Mouse (Mus musculus) midbrain, postnatal 0 days (tissue): ENCODE results near the gene Cbx1. TPM values are rescaled to one million over a fixed set of nuclear protein-coding genes. Genes with fewer than 3 reads are reported as not detected.
"Not testable (repeated sequence)": the region's sequence is repeated elsewhere in the genome, so short reads cannot be mapped to it uniquely, and the experiment has no call there.

Experiments used
- ATAC-seq: fragments of 200-750 bp; cut with Nextera tagmentation; 2 replicates; pipeline ENCODE4 v1.8.0; 2017; ENCODE audit warnings: moderate number of reproducible peaks, mild to moderate bottlenecking, moderate TSS enrichment, moderate library complexity; ENCODE audit not compliant: low FRiP score
- DNase-seq: peaks from one replicate; pipeline ENCODE4 v3.0.0-alpha.2; 2015; ENCODE audit warnings: low spot score
- H3K27ac ChIP-seq: fragments of 300-500 bp; sonication (generic); 2 replicates; pipeline ENCODE4 v1.5.1; 2014; ENCODE audit warnings: low read depth, mild to moderate bottlenecking, low read length, mixed read lengths
- H3K27me3 ChIP-seq: fragments of 300-500 bp; sonication (generic); 2 replicates; pipeline ENCODE4 v1.6.1; 2014; ENCODE audit warnings: low read length, control low read depth, mixed read lengths; ENCODE audit not compliant: insufficient read depth
- H3K36me3 ChIP-seq: fragments of 300-500 bp; sonication (generic); 2 replicates; pipeline ENCODE4 v1.6.1; 2014; ENCODE audit warnings: low read length, control low read depth, mixed read lengths; ENCODE audit not compliant: insufficient read depth
- H3K4me1 ChIP-seq: fragments of 300-500 bp; sonication (generic); 2 replicates; pipeline ENCODE4 v1.6.1; 2014; ENCODE audit warnings: mild to moderate bottlenecking, control low read depth, antibody characterized with exemption, low read length, mixed read lengths; ENCODE audit not compliant: insufficient read depth
- H3K4me2 ChIP-seq: fragments of 300-500 bp; sonication (generic); 2 replicates; pipeline ENCODE4 v1.6.1; 2014; ENCODE audit warnings: low read depth, mild to moderate bottlenecking, low read length, mixed read lengths; ENCODE audit not compliant: poor library complexity, severe bottlenecking
- H3K4me3 ChIP-seq: fragments of 300-500 bp; sonication (generic); 2 replicates; pipeline ENCODE4 v1.5.1; 2014; ENCODE audit warnings: low read depth, mild to moderate bottlenecking, low read length, moderate library complexity
- H3K9ac ChIP-seq: fragments of 300-500 bp; sonication (generic); replicated peaks from 2 replicates; pipeline ENCODE4 v1.6.1; 2014; ENCODE audit warnings: mild to moderate bottlenecking, low read length, moderate library complexity, mixed read lengths; ENCODE audit not compliant: poor library complexity, severe bottlenecking
- H3K9me3 ChIP-seq: fragments of 300-500 bp; sonication (generic); 2 replicates; pipeline ENCODE4 v1.6.1; 2016; ENCODE audit warnings: low read length, control low read depth
- CTCF ChIP-seq: IDR thresholded peaks from 2 replicates; pipeline ENCODE4 v1.5.1; 2016; ENCODE audit warnings: antibody characterized with exemption, mild to moderate bottlenecking
- WGBS: fragments of 180-500 bp; shearing (Covaris S2); extraction: QIAGEN DNeasy Blood & Tissue Kit; methylation state at CpG from one replicate; pipeline ENCODE4 v1.1.7; 2014; 5-methylcytosine and 5-hydroxymethylcytosine counted together
- microRNA counts: library from miRNA; unstranded; fragments of <30 nt; microRNA quantifications from one replicate; lab custom pipeline; 2015
- microRNA-seq: library from miRNA; unstranded; fragments of <30 nt; microRNA quantifications from one replicate; pipeline ENCODE4, GENCODE M21; 2016; ENCODE audit warnings: borderline number of aligned reads
- polyA plus RNA-seq: library from polyadenylated mRNA; unstranded; fragments of >200 nt; fragmentation: Nextera tagmentation; extraction: Ambion mirVana; gene quantifications from 2 replicates; pipeline ENCODE4 v1.2.1, GENCODE M21; 2015
- total RNA-seq: library from RNA; depleted of rRNA; stranded (reverse); fragments of >200 nt; gene quantifications from 2 replicates; pipeline ENCODE4 v1.2.3, GENCODE M21; 2014; rRNA removed

The Cbx1 gene
- total and polyA plus RNA-seq, 2 experiments from 2014 or later = 29.0 to 53.2 TPM

GRCm38 (mm10) chr11:96848694-96849093 lies 59.8 kb downstream of the Cbx1 start:
- Histone ChIP-seq H3K27me3 (peaks cover 16% of the 10 kb centered on the region; the same call in 1 of the 2 replicates), H3K27ac (no peak overlapping the region), H3K9ac (no peak overlapping the region), H3K4me3 (no peak overlapping the region), H3K4me2 (no peak overlapping the region), H3K36me3 (no peaks in the 10 kb centered on the region), H3K4me1 (peaks cover 9% of the 10 kb centered on the region), H3K9me3 (no peaks in the 10 kb centered on the region)
- DNase-seq = no peak
- ATAC-seq = no peak
- WGBS = 66% methylated on average over 9 of the region's 9 CpGs
- no peak for TF ChIP-seq CTCF

GRCm38 (mm10) chr11:96849145-96849544 lies 60.2 kb downstream of the Cbx1 start:
- not testable (repeated sequence) for H3K9ac ChIP-seq, H3K9me3 ChIP-seq, ATAC-seq, H3K4me3 ChIP-seq, H3K27ac ChIP-seq, DNase-seq, H3K4me1 ChIP-seq, H3K4me2 ChIP-seq, H3K36me3 ChIP-seq
- WGBS = 79% methylated on average over 5 of the region's 5 CpGs
- H3K27me3 ChIP-seq = peaks cover 16% of the 10 kb centered on the region; the same call in 1 of the 2 replicates

DNA sequence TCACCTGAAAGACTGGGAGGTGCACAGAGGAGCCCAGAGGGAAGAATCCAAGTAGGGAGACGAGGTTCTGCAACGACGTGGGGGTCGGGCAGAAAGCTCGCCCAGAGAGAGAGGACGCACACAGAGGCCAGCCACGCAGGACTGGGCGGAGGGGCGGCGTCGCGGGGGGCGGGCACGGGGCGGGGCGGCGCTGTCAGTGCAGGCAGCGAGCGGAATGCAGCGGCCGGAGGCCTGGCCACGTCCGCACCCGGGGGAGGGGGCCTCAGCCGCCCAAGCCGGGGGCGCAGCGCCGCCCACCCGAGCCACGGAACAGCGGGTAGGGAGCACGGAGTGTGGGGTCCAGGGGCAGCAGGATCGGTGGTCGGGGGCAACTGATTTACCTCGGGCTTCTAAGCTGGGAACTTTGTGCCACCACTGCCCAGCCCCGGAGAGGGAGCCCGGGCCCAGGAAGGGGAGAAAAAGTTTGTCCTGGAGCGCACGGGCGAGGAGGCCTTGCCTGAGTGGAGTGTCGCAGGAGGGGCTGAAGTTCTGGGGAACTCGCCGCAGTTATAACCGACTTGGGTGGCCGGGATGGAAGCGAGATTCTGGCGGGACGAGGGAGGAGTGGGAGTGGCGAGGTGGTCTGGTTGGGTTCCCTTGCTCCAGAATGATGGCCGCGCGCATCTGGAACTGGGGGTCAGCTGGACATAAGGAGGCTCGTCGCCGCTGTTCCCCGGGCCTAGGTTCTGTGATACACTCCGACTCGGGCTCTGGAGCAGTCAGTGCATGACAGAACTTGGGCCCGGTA lies 60.9 kb downstream of the Cbx1 start, which contains the start of gene Copz2:
TSS of gene Copz2 (plus strand) at position 190 of the 787 bp plus-strand sequence.
- Histone ChIP-seq H3K4me2 (peak within 1 kb of the TSS; percentile 79), H3K36me3 (no peaks in the 10 kb centered on the region), H3K9me3 (no peaks in the 10 kb centered on the region), H3K4me3 (peak within 1 kb of the TSS; percentile 38), H3K27me3 (peaks cover 16% of the 10 kb centered on the region; the same call in 1 of the 2 replicates), H3K27ac (no peak within 1 kb of the TSS), H3K9ac (0 out of 2 replicates have a peak within 1 kb of the TSS, but pooled peaks have one; percentile 42), H3K4me1 (peaks cover 9% of the 10 kb centered on the region)
- DNase-seq (no peak), ATAC-seq (no peak)
- TF ChIP-seq CTCF = no peak
- WGBS = 2% methylated on average over 54 of the region's 60 CpGs

DNA sequence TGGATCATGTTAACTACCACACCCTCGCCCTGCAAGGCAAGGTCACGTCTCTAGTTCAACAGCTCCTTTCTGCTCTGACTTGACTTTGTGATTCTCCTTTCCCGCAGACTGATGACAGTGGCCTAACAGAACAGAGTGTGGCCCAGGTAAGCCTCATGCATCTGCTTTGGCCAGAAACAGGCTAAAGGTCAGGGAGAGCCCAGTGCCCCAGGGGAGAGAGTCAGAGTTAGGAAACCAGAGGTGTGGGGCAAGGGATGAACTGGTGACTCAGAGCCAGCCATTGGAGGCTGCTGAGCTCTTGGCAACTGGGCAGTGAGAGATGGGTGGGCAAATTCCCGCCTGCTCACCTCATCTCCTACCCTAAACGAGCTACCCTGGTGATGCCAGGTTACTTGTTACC lies 68.5 kb downstream of the Cbx1 start:
- no peak for TF ChIP-seq CTCF
- H3K4me3 ChIP-seq = no peak overlapping the region
- WGBS = 83% methylated on average over 5 of the region's 5 CpGs
- H3K4me1 ChIP-seq = 0 out of 2 replicates have a peak, but pooled peaks cover 2% of the 10 kb centered on the region
- H3K9me3 ChIP-seq = no peaks in the 10 kb centered on the region
- H3K27me3 ChIP-seq = no peaks in the 10 kb centered on the region
- ATAC-seq (no peak), DNase-seq (no peak)
- no peak overlapping the region for H3K4me2 ChIP-seq
- no peak overlapping the region for H3K27ac ChIP-seq
- H3K36me3 ChIP-seq = no peaks in the 10 kb centered on the region
- no peak overlapping the region for H3K9ac ChIP-seq

MicroRNAs within 50 kb of the gene (microRNA counts, 519-probe panel; counts per million panel counts)
- 4,002 counts per million, percentile 82 among the panel's probes with 10 or more counts for microRNA mmu-miR-152 (lab: Ali Mortazavi, UCI)

Small RNAs within 50 kb of the gene (microRNA-seq; reads per million reads assigned to microRNA genes)
- 73.0 reads per million, percentile 41 among the genes with 10 or more reads in this experiment for gene Mir152

Other genes starting within 250 kb of the Cbx1 start
- 61.6 and 61.9 TPM in 2 replicates for gene Snx11, start 11.6 kb upstream of the Cbx1 start, total RNA-seq
- 36.6 and 38.9 TPM in 2 replicates for gene Snx11, start 11.6 kb upstream of the Cbx1 start, polyA plus RNA-seq
- gene Nfe2l1, start 40.8 kb downstream of the Cbx1 start, total RNA-seq = 86.0 and 88.0 TPM in 2 replicates
- gene Nfe2l1, start 40.8 kb downstream of the Cbx1 start, polyA plus RNA-seq = 64.5 and 68.9 TPM in 2 replicates
- gene Copz2, start 60.7 kb downstream of the Cbx1 start, total RNA-seq = 12.7 and 12.9 TPM in 2 replicates
- 16.7 and 20.3 TPM in 2 replicates for gene Copz2, start 60.7 kb downstream of the Cbx1 start, polyA plus RNA-seq
- 43.6 and 48.3 TPM in 2 replicates for gene Cdk5rap3, start 127.4 kb downstream of the Cbx1 start, total RNA-seq
- gene Cdk5rap3, start 127.4 kb downstream of the Cbx1 start, polyA plus RNA-seq = 83.9 and 85.1 TPM in 2 replicates
- 0.27 TPM in 1 of 2 replicates, not detected in the other for gene Prr15l, start 139.0 kb downstream of the Cbx1 start, total RNA-seq
- 0.51 and 0.56 TPM in 2 replicates for gene Prr15l, start 139.0 kb downstream of the Cbx1 start, polyA plus RNA-seq
- 26.9 and 28.6 TPM in 2 replicates for gene Pnpo, start 154.9 kb downstream of the Cbx1 start, total RNA-seq
- gene Pnpo, start 154.9 kb downstream of the Cbx1 start, polyA plus RNA-seq = 36.8 and 37.4 TPM in 2 replicates
- gene Sp2, start 193.8 kb downstream of the Cbx1 start, total RNA-seq = 5.2 and 5.9 TPM in 2 replicates
- gene Sp2, start 193.8 kb downstream of the Cbx1 start, polyA plus RNA-seq = 13.4 and 13.7 TPM in 2 replicates
- 0.33 and 1.1 TPM in 2 replicates for gene Sp6, start 224.3 kb downstream of the Cbx1 start, total RNA-seq
- 0.43 and 0.51 TPM in 2 replicates for gene Sp6, start 224.3 kb downstream of the Cbx1 start, polyA plus RNA-seq
- gene Scrn2, start 240.8 kb downstream of the Cbx1 start, total RNA-seq = 19.6 and 22.3 TPM in 2 replicates
- 11.1 and 11.9 TPM in 2 replicates for gene Scrn2, start 240.8 kb downstream of the Cbx1 start, polyA plus RNA-seq